Mouse (Mus musculus): ENCODE measurements around the gene Olfr303.
"Not testable (repeated sequence)": the region's sequence is repeated elsewhere in the genome, so short reads cannot be mapped to it uniquely, and the experiment has no call there.

Olfr303 gene

DNA sequence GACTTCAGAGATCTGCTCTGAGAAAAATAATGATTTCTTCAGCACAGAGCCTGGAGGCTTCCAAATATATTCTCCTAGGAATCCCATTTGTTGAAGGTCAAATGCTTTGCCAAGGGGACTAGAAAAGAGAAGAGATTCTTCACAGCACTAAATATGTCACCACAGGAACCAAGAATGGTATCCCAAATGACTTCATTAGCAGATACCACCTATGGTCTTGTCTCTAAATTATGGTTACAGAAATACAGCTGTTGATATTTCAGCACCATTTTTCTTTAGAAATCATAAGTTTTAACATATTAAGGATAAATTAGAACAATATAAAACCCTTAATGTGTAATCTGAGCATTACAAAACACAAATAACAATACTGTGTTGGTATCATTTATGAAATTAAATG is at the start of gene Olfr303:
TSS of gene Olfr303 (minus strand) at position 101 of the 400 bp plus-strand sequence.
- DNase-seq (ENCODE audit: low read depth, low spot score) = no peak

DNA sequence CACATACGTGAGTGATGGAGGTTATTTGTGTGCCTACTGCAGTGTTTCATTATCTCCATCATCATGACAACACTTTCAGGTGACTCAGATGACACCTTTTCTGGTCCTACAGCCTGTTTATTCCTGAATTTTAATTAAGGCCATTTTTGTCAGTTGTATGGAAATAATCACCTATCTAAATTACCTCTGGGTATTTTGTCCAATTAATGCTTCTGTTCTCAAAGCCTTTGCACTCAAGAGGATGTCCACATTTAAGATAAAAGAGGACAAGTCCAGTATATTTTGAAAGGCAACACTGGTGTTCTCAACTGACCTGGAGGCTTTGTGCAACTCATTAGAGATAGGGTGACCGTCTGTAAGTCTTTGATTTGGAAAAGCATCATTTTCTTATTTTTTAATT is 6.0 kb upstream of the Olfr303 start, which contains the start of gene Olfr301:
TSS of gene Olfr301 (plus strand) at position 301 of the 400 bp plus-strand sequence.
- DNase-seq (ENCODE audit: low read depth, low spot score) = no peak

DNA sequence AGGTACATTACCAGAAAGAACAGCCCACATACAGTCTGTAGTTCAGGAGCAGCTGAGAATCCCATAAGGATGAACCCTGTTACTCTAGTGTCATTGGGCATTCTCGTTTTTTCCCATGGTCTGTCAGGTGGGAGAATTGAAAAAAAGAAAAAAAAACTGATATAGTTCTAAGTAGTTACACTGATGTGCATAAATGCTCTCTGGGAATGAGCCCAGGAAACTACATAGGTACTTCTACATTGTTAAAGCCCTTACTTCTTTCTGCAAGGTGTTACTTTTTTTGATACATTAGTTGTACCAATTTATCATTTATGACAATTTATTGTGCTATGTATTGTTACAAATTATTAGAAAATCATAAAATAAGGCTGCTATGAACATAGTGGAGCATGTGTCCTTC is 11.0 kb downstream of the Olfr303 start, which contains the start of gene Olfr304:
TSS of gene Olfr304 (minus strand) at position 101 of the 400 bp plus-strand sequence.
- DNase-seq (ENCODE audit: low read depth, low spot score) = no peak

DNA sequence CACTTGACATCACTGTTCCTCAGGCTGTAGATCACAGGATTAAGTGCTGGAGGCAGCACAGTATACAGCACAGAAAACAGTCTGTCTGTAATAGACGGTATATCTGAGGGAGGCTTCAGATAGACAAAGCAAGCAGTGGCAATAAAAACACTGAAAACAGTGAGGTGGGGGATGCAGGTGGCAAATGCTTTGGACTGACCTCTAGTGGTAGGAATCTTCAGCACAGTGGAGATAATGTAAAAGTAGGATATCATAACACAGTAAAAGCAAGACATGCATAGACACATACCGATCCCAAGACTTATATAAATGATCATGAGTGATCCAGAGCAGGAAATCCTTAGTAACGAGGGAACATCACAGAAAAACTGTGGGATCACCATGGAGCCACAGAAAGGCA is 11.8 kb downstream of the Olfr303 start:
- DNase-seq (ENCODE audit: low read depth, low spot score) = no peak

DNA sequence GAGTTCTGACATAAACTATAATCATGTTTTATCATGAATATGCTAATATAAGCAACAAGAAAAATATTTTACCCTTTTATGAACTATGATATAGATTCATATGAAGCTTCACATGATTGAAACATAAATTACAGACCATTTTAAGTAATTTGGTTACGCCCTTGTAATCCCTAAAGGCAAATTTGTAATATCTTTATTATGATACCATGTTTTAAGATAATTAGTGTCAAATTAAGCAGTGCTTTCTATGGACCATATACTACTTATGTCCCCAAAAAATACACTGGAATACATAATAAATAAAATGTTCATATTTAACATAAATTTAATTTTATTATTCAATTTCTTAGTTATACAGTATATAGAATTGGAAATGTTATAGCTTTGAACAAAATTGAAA is 30.8 kb downstream of the Olfr303 start, which contains the start of gene Olfr305:
TSS of gene Olfr305 (minus strand) at position 101 of the 400 bp plus-strand sequence.
- DNase-seq (ENCODE audit: low read depth, low spot score) = no peak

DNA sequence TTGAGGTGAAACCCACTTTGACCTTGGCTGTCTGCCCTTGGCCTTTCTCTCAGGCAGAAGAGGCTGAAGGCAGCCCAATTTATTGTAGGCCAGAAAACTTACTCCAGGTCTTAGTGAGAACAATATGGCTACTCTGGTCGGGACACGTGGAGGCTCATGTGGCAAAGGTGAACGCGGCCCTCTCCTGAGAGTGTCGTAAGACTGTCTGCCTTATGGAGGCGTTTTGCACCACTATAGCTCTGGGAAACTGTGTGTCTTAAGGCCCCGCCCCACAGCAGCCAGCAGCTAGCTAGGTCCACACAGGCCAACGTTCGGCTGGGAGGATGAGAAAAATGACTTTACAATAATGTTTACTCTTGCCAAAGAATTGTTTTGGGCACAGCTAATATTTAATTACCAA is 51.3 kb downstream of the Olfr303 start:
- not testable (repeated sequence) for DNase-seq (ENCODE audit: low read depth, low spot score)

DNA sequence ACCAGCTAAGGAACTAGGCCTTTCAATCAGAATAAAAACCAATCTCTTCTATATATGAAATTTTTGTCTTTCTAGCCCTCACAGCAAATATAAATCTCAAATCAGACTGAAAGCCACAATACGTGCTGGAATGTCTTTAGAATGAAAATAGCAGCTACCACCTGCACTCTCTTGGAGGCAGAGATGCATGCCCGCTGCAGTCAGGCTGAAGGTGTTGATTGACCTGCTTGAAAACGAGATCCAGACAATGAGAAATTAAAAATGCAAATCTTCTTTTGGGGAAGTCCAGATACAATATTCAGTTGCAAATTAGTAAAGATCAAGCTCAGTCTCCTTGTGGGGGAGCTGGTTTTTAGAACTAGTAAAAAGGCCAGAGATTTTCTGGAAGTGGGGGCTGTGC is 53.3 kb downstream of the Olfr303 start:
- DNase-seq (ENCODE audit: low read depth, low spot score) = no peak

DNA sequence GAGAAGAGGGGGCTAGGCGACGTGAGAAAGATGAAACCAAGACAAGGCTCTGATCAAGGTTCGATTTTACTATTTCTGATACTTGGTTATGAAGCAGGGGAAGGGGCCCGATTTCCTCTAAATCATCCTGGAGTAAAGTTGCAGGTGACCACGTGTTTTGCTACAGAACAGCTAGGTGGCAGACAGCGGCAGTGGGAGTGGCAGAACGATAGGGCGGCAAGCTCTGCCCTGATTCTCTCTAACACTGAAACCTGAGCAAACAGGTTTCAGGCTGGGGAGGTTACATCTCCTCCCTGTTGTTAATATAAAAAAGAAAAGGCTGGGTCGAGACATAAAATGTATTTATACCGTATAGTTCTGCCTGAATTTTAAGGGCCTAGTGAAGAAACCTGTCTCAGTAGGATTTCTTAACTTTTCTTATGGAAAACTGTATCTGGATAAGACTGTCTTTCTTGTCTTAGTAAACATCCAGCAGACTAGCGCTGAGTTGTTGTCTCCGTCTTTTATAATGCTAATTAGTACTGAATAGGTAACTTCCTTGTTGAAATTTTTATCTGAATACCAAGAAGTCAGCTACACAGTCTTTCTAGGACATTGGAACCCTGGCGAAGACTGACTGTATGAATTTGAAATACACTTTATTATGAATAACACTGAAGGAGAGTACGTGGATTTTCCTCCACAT is 54.6 kb downstream of the Olfr303 start:
- DNase-seq (ENCODE audit: low read depth, low spot score) = no peak
